Mouse (Mus musculus): ENCODE data around the gene Gng4. TPM values are rescaled to one million over a fixed set of nuclear protein-coding genes. Genes with fewer than 3 reads are reported as not detected.
A peak's percentile ranks its signal among the peaks of the same experiment; 100 is the strongest.

Gene Gng4
- polyA plus RNA-seq, 1 experiment: 369 TPM

GRCm38 (mm10) chr13:13798775-13799174 is 14.9 kb downstream of the Gng4 start:
- WGBS: 38% methylated on average over 8 of the region's 8 CpGs
- H3K27ac ChIP-seq (ENCODE audit: insufficient read depth, low read depth, low read length): peak overlapping the region; percentile 53
- peaks cover 23% of the 10 kb centered on the region for H3K4me1 ChIP-seq (ENCODE audit: control insufficient read depth, insufficient read depth, low read length)
- H3K4me3 ChIP-seq (ENCODE audit: insufficient read depth, low read depth, low read length): no peak overlapping the region
- TF ChIP-seq CTCF (IDR thresholded peaks at IDR 0.05; ENCODE audit: insufficient read depth, low read depth, low read length): no peak
- TF ChIP-seq POLR2A (IDR thresholded peaks at IDR 0.05; ENCODE audit: insufficient read depth, low read depth, low read length): no peak

- Histone ChIP-seq H3K4me1 (ENCODE audit: control insufficient read depth, insufficient read depth, low read length) (peaks cover 29% of the 10 kb centered on the region), H3K27ac (ENCODE audit: insufficient read depth, low read depth, low read length) (peak overlapping the region; percentile 68), H3K4me3 (ENCODE audit: insufficient read depth, low read depth, low read length) (no peak overlapping the region)
- 16% methylated on average over 11 of the region's 11 CpGs for WGBS
- TF ChIP-seq CTCF (IDR thresholded peaks at IDR 0.05; ENCODE audit: insufficient read depth, low read depth, low read length) (no peak), POLR2A (IDR thresholded peaks at IDR 0.05; ENCODE audit: insufficient read depth, low read depth, low read length) (no peak)
Observed at GRCm38 (mm10) chr13:13808337-13809132, 24.7 kb downstream of the Gng4 start.

- 74% methylated on average over 7 of the region's 7 CpGs for WGBS
- Histone ChIP-seq H3K27ac (ENCODE audit: insufficient read depth, low read depth, low read length) (peak overlapping the region; percentile 29), H3K4me1 (ENCODE audit: control insufficient read depth, insufficient read depth, low read length) (peaks cover 23% of the 10 kb centered on the region), H3K4me3 (ENCODE audit: insufficient read depth, low read depth, low read length) (no peak overlapping the region)
- TF ChIP-seq CTCF (IDR thresholded peaks at IDR 0.05; ENCODE audit: insufficient read depth, low read depth, low read length): no peak
- TF ChIP-seq POLR2A (IDR thresholded peaks at IDR 0.05; ENCODE audit: insufficient read depth, low read depth, low read length): no peak
Observed at GRCm38 (mm10) chr13:13810885-13811284, 27.0 kb downstream of the Gng4 start.

GRCm38 (mm10) chr13:13818696-13819095 is 34.8 kb downstream of the Gng4 start:
- peaks cover 9% of the 10 kb centered on the region for H3K4me1 ChIP-seq (ENCODE audit: control insufficient read depth, insufficient read depth, low read length)
- no peak overlapping the region for H3K4me3 ChIP-seq (ENCODE audit: insufficient read depth, low read depth, low read length)
- no peak for TF ChIP-seq POLR2A (IDR thresholded peaks at IDR 0.05; ENCODE audit: insufficient read depth, low read depth, low read length)
- TF ChIP-seq CTCF (IDR thresholded peaks at IDR 0.05; ENCODE audit: insufficient read depth, low read depth, low read length): no peak
- 78% methylated on average over 3 of the region's 3 CpGs for WGBS
- peak overlapping the region; percentile 97 for H3K27ac ChIP-seq (ENCODE audit: insufficient read depth, low read depth, low read length)

GRCm38 (mm10) chr13:13820234-13821123 is 36.6 kb downstream of the Gng4 start:
- WGBS: 20% methylated on average over 7 of the region's 7 CpGs
- Histone ChIP-seq H3K27ac (ENCODE audit: insufficient read depth, low read depth, low read length) (peak overlapping the region; percentile 99), H3K4me3 (ENCODE audit: insufficient read depth, low read depth, low read length) (no peak overlapping the region), H3K4me1 (ENCODE audit: control insufficient read depth, insufficient read depth, low read length) (peaks cover 12% of the 10 kb centered on the region)
- TF ChIP-seq POLR2A (IDR thresholded peaks at IDR 0.05; ENCODE audit: insufficient read depth, low read depth, low read length): no peak
- TF ChIP-seq CTCF (IDR thresholded peaks at IDR 0.05; ENCODE audit: insufficient read depth, low read depth, low read length): no peak

- 82% methylated on average over 7 of the region's 7 CpGs for WGBS
- no peak for TF ChIP-seq CTCF (IDR thresholded peaks at IDR 0.05; ENCODE audit: insufficient read depth, low read depth, low read length)
- TF ChIP-seq POLR2A (IDR thresholded peaks at IDR 0.05; ENCODE audit: insufficient read depth, low read depth, low read length): no peak
Observed at GRCm38 (mm10) chr13:13824946-13825345, 41.1 kb downstream of the Gng4 start.

GRCm38 (mm10) chr13:13826533-13826932 is 42.7 kb downstream of the Gng4 start:
- peak overlapping the region; percentile 70 for H3K27ac ChIP-seq (ENCODE audit: insufficient read depth, low read depth, low read length)
- peaks cover 23% of the 10 kb centered on the region for H3K4me1 ChIP-seq (ENCODE audit: control insufficient read depth, insufficient read depth, low read length)
- TF ChIP-seq POLR2A (IDR thresholded peaks at IDR 0.05; ENCODE audit: insufficient read depth, low read depth, low read length) (no peak), CTCF (IDR thresholded peaks at IDR 0.05; ENCODE audit: insufficient read depth, low read depth, low read length) (no peak)
- no peak overlapping the region for H3K4me3 ChIP-seq (ENCODE audit: insufficient read depth, low read depth, low read length)
- 14% methylated on average over 6 of the region's 6 CpGs for WGBS

More at GRCm38 (mm10) chr13:13824946-13825345, 41.1 kb downstream of the Gng4 start:
- H3K4me3 ChIP-seq (ENCODE audit: insufficient read depth, low read depth, low read length): no peak overlapping the region
- H3K4me1 ChIP-seq (ENCODE audit: control insufficient read depth, insufficient read depth, low read length): peaks cover 22% of the 10 kb centered on the region
- peak overlapping the region; percentile 71 for H3K27ac ChIP-seq (ENCODE audit: insufficient read depth, low read depth, low read length)

- WGBS: 29% methylated on average over 1 of the region's 1 CpGs
- Histone ChIP-seq H3K4me1 (ENCODE audit: control insufficient read depth, insufficient read depth, low read length) (peaks cover 21% of the 10 kb centered on the region), H3K27ac (ENCODE audit: insufficient read depth, low read depth, low read length) (no peak overlapping the region), H3K4me3 (ENCODE audit: insufficient read depth, low read depth, low read length) (no peak overlapping the region)
- no peak for TF ChIP-seq POLR2A (IDR thresholded peaks at IDR 0.05; ENCODE audit: insufficient read depth, low read depth, low read length)
- no peak for TF ChIP-seq CTCF (IDR thresholded peaks at IDR 0.05; ENCODE audit: insufficient read depth, low read depth, low read length)
Observed at GRCm38 (mm10) chr13:13828125-13828524, 44.3 kb downstream of the Gng4 start.

All from olfactory bulb, adult 2 months (tissue).